Mouse (Mus musculus) CD8-positive naive resting alpha-beta T cell, adult 57 days (primary cell): Measurements from ENCODE around the gene Aurkb. TPM values are rescaled to one million over a fixed set of nuclear protein-coding genes. Genes with fewer than 3 reads are reported as not detected.

Source experiments
- total RNA-seq: library from RNA; stranded (reverse); gene quantifications from one replicate; pipeline ENCODE4 v1.2.4, GENCODE M21; 2023

The Aurkb gene
- 1.1 TPM for total RNA-seq

GRCm38 (mm10) chr11:69045531-69046394, at the start of gene Aurkb:
Gene Aurkb (plus strand): TSS chr11:69045647.

GRCm38 (mm10) chr11:69008182-69009121, 37.0 kb upstream of the Aurkb start, which contains the start of gene Pfas:
Gene Pfas (minus strand): TSS chr11:69008460.

GRCm38 (mm10) chr11:69015644-69016441, 29.6 kb upstream of the Aurkb start, which contains the start of gene Ctc1:
Gene Ctc1 (plus strand): TSS chr11:69015911.

GRCm38 (mm10) chr11:69059357-69059974, 14.0 kb downstream of the Aurkb start, which contains the start of gene Borcs6:
Gene Borcs6 (plus strand): TSS chr11:69059717.

GRCm38 (mm10) chr11:69070590-69071222, 25.3 kb downstream of the Aurkb start, which contains the start of gene Tmem107:
Gene Tmem107 (plus strand): TSS chr11:69070806.

DNA sequence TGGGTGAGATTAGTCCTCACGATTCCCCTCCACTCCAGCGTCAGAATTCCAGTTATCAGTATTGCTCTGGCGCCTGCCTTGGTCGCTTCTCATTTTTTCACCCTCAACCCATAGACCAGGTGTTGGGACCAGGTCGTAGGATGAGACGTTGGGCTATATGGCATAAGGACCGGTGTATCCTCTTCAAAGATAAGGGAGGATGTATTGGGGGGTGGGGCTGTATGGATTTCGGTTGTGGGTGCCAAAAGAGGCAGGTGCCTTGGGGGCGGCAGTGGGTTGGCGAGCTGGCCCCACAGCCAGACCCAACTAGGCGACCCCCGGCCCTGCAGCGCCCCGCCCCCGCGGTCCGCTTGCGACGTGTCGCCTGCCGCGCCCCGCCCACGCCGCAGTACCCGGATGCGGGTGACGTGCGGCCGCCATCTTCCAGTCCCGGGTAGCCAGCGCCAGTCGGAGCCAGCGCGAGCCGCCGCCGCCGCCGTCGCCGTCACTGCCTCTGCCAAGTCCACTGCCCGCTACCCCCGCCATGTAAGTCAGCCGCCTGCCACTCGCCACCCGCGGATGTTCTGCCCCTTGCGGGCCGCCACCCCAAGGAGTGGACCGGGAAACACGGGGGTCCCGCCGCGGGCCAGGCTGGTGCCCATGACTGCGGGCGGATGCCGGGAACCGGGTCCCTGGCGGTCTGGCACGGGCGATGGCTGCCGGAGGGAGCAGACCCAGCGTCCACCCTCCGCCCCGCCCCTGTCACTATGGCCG, 42.8 kb downstream of the Aurkb start, which contains the start of gene Vamp2:
Gene Vamp2 (plus strand): TSS at position 388 of the 753 bp plus-strand sequence.

GRCm38 (mm10) chr11:69094697-69095429, 49.4 kb downstream of the Aurkb start, which contains the start of gene Per1:
Gene Per1 (plus strand): TSS chr11:69095217.

Other genes starting within 250 kb of the Aurkb start
- gene Ndel1, start 173.8 kb upstream of the Aurkb start, total RNA-seq, result 74.7 TPM
- gene Rnf222, start 157.1 kb upstream of the Aurkb start, total RNA-seq, result not detected
- gene Rpl26, start 144.1 kb upstream of the Aurkb start, total RNA-seq, result 3,156 TPM
- gene Odf4, start 118.6 kb upstream of the Aurkb start, total RNA-seq, result not detected
- gene Arhgef15, start 88.2 kb upstream of the Aurkb start, total RNA-seq, result not detected
- 1.9 TPM for gene Slc25a35, start 77.5 kb upstream of the Aurkb start, total RNA-seq
- gene Rangrf, start 70.5 kb upstream of the Aurkb start, total RNA-seq, result 10.7 TPM
- 28.8 TPM for gene Pfas, start 37.2 kb upstream of the Aurkb start, total RNA-seq
- 22.0 TPM for gene Ctc1, start 29.7 kb upstream of the Aurkb start, total RNA-seq
- gene Borcs6, start 14.1 kb downstream of the Aurkb start, total RNA-seq, result 10.6 TPM
- 3.6 TPM for gene Tmem107, start 25.2 kb downstream of the Aurkb start, total RNA-seq
- gene Vamp2, start 42.8 kb downstream of the Aurkb start, total RNA-seq, result 328 TPM
- gene Per1, start 49.6 kb downstream of the Aurkb start, total RNA-seq, result 415 TPM
- gene Hes7, start 74.8 kb downstream of the Aurkb start, total RNA-seq, result not detected
- gene 9130213A22Rik, start 76.9 kb downstream of the Aurkb start, total RNA-seq, result not detected
- gene Aloxe3, start 80.2 kb downstream of the Aurkb start, total RNA-seq, result 0.40 TPM
- gene Alox12b, start 111.3 kb downstream of the Aurkb start, total RNA-seq, result not detected
- gene Alox8, start 152.2 kb downstream of the Aurkb start, total RNA-seq, result not detected
- gene Gucy2e, start 191.4 kb downstream of the Aurkb start, total RNA-seq, result not detected